Mouse (Mus musculus): ENCODE measurements around the gene Thpo. TPM values are rescaled to one million over a fixed set of nuclear protein-coding genes. Genes with fewer than 3 reads are reported as not detected.

The Thpo gene
- polyA plus RNA-seq, 1 experiment, result 15.8 TPM

- Histone ChIP-seq H3K27me3 (ENCODE audit: control insufficient read depth, insufficient read depth, low read length) (no peaks in the 10 kb centered on the region), H3K27ac (ENCODE audit: insufficient read depth, low read length) (no peak overlapping the region), H3K4me1 (ENCODE audit: control insufficient read depth, insufficient read depth, low read length) (no peaks in the 10 kb centered on the region), H3K4me3 (replicated peaks; ENCODE audit: insufficient read depth, low read depth, low read length) (no peak overlapping the region)
- no peak for DNase-seq
- 90% methylated on average over 1 of the region's 1 CpGs for WGBS
- TF ChIP-seq POLR2A (IDR thresholded peaks at IDR 0.05; ENCODE audit: borderline replicate concordance, insufficient read depth, low read length) (no peak), CTCF (IDR thresholded peaks at IDR 0.05; ENCODE audit: borderline replicate concordance, insufficient read depth, low read depth, low read length) (no peak)
Observed at GRCm38 (mm10) chr16:20757385-20757784, 23.1 kb upstream of the Thpo start.

- no peak for DNase-seq
- Histone ChIP-seq H3K4me1 (ENCODE audit: control insufficient read depth, insufficient read depth, low read length) (no peaks in the 10 kb centered on the region), H3K27ac (ENCODE audit: insufficient read depth, low read length) (no peak overlapping the region), H3K27me3 (ENCODE audit: control insufficient read depth, insufficient read depth, low read length) (no peaks in the 10 kb centered on the region), H3K4me3 (replicated peaks; ENCODE audit: insufficient read depth, low read depth, low read length) (no peak overlapping the region)
- no peak for TF ChIP-seq CTCF (IDR thresholded peaks at IDR 0.05; ENCODE audit: borderline replicate concordance, insufficient read depth, low read depth, low read length)
- no peak for TF ChIP-seq POLR2A (IDR thresholded peaks at IDR 0.05; ENCODE audit: borderline replicate concordance, insufficient read depth, low read length)
- 90% methylated on average over 5 of the region's 5 CpGs for WGBS
Observed at GRCm38 (mm10) chr16:20756052-20756451, 21.7 kb upstream of the Thpo start.

GRCm38 (mm10) chr16:20750518-20750917 is 16.2 kb upstream of the Thpo start:
- Histone ChIP-seq H3K4me3 (replicated peaks; ENCODE audit: insufficient read depth, low read depth, low read length) (no peak overlapping the region), H3K4me1 (ENCODE audit: control insufficient read depth, insufficient read depth, low read length) (no peaks in the 10 kb centered on the region; the same call in 1 of the 2 replicates), H3K27ac (ENCODE audit: insufficient read depth, low read length) (no peak overlapping the region), H3K27me3 (ENCODE audit: control insufficient read depth, insufficient read depth, low read length) (no peaks in the 10 kb centered on the region)
- TF ChIP-seq POLR2A (IDR thresholded peaks at IDR 0.05; ENCODE audit: borderline replicate concordance, insufficient read depth, low read length) (no peak), CTCF (IDR thresholded peaks at IDR 0.05; ENCODE audit: borderline replicate concordance, insufficient read depth, low read depth, low read length) (no peak)
- DNase-seq, result no peak
- WGBS, result 29% methylated on average over 8 of the region's 8 CpGs

GRCm38 (mm10) chr16:20746641-20747040 is 12.3 kb upstream of the Thpo start:
- DNase-seq, result no peak
- Histone ChIP-seq H3K27ac (ENCODE audit: insufficient read depth, low read length) (no peak overlapping the region), H3K4me3 (replicated peaks; ENCODE audit: insufficient read depth, low read depth, low read length) (no peak overlapping the region), H3K27me3 (ENCODE audit: control insufficient read depth, insufficient read depth, low read length) (no peaks in the 10 kb centered on the region), H3K4me1 (ENCODE audit: control insufficient read depth, insufficient read depth, low read length) (no peaks in the 10 kb centered on the region; the same call in 1 of the 2 replicates)
- 13% methylated on average over 6 of the region's 6 CpGs for WGBS
- TF ChIP-seq CTCF (IDR thresholded peaks at IDR 0.05; ENCODE audit: borderline replicate concordance, insufficient read depth, low read depth, low read length) (no peak), POLR2A (IDR thresholded peaks at IDR 0.05; ENCODE audit: borderline replicate concordance, insufficient read depth, low read length) (no peak)

GRCm38 (mm10) chr16:20739845-20740244 is 5.5 kb upstream of the Thpo start:
- no peak for DNase-seq
- Histone ChIP-seq H3K4me3 (replicated peaks; ENCODE audit: insufficient read depth, low read depth, low read length) (no peak overlapping the region), H3K27ac (ENCODE audit: insufficient read depth, low read length) (no peak overlapping the region), H3K4me1 (ENCODE audit: control insufficient read depth, insufficient read depth, low read length) (peaks cover 16% of the 10 kb centered on the region), H3K27me3 (ENCODE audit: control insufficient read depth, insufficient read depth, low read length) (no peaks in the 10 kb centered on the region)
- TF ChIP-seq POLR2A (IDR thresholded peaks at IDR 0.05; ENCODE audit: borderline replicate concordance, insufficient read depth, low read length), result no peak
- TF ChIP-seq CTCF (IDR thresholded peaks at IDR 0.05; ENCODE audit: borderline replicate concordance, insufficient read depth, low read depth, low read length), result no peak
- 96% methylated on average over 9 of the region's 9 CpGs for WGBS

GRCm38 (mm10) chr16:20736823-20737222 is 2.5 kb upstream of the Thpo start:
- DNase-seq, result no peak
- TF ChIP-seq CTCF (IDR thresholded peaks at IDR 0.05; ENCODE audit: borderline replicate concordance, insufficient read depth, low read depth, low read length), result no peak
- TF ChIP-seq POLR2A (IDR thresholded peaks at IDR 0.05; ENCODE audit: borderline replicate concordance, insufficient read depth, low read length), result no peak
- 60% methylated on average over 5 of the region's 5 CpGs for WGBS

GRCm38 (mm10) chr16:20736168-20736567 is 1.9 kb upstream of the Thpo start:
- 36% methylated on average over 7 of the region's 7 CpGs for WGBS
- H3K27me3 ChIP-seq (ENCODE audit: control insufficient read depth, insufficient read depth, low read length), result no peaks in the 10 kb centered on the region
- TF ChIP-seq CTCF (IDR thresholded peaks at IDR 0.05; ENCODE audit: borderline replicate concordance, insufficient read depth, low read depth, low read length) (no peak), POLR2A (IDR thresholded peaks at IDR 0.05; ENCODE audit: borderline replicate concordance, insufficient read depth, low read length) (no peak)
- H3K27ac ChIP-seq (ENCODE audit: insufficient read depth, low read length), result no peak overlapping the region
- H3K4me3 ChIP-seq (replicated peaks; ENCODE audit: insufficient read depth, low read depth, low read length), result no peak overlapping the region
- DNase-seq, result no peak
- H3K4me1 ChIP-seq (ENCODE audit: control insufficient read depth, insufficient read depth, low read length), result peaks cover 26% of the 10 kb centered on the region

More at GRCm38 (mm10) chr16:20736823-20737222, 2.5 kb upstream of the Thpo start:
- Histone ChIP-seq H3K4me3 (replicated peaks; ENCODE audit: insufficient read depth, low read depth, low read length) (no peak overlapping the region), H3K27me3 (ENCODE audit: control insufficient read depth, insufficient read depth, low read length) (no peaks in the 10 kb centered on the region), H3K4me1 (ENCODE audit: control insufficient read depth, insufficient read depth, low read length) (peaks cover 23% of the 10 kb centered on the region), H3K27ac (ENCODE audit: insufficient read depth, low read length) (no peak overlapping the region)

- WGBS, result 51% methylated on average over 5 of the region's 5 CpGs
Observed at GRCm38 (mm10) chr16:20735651-20736050, 1.3 kb upstream of the Thpo start.

More at GRCm38 (mm10) chr16:20735651-20736050, 1.3 kb upstream of the Thpo start:
- no peak overlapping the region for H3K27ac ChIP-seq (ENCODE audit: insufficient read depth, low read length)
- no peak for DNase-seq
- TF ChIP-seq POLR2A (IDR thresholded peaks at IDR 0.05; ENCODE audit: borderline replicate concordance, insufficient read depth, low read length), result no peak
- TF ChIP-seq CTCF (IDR thresholded peaks at IDR 0.05; ENCODE audit: borderline replicate concordance, insufficient read depth, low read depth, low read length), result no peak
- H3K4me3 ChIP-seq (replicated peaks; ENCODE audit: insufficient read depth, low read depth, low read length), result no peak overlapping the region
- H3K27me3 ChIP-seq (ENCODE audit: control insufficient read depth, insufficient read depth, low read length), result no peaks in the 10 kb centered on the region
- peaks cover 26% of the 10 kb centered on the region for H3K4me1 ChIP-seq (ENCODE audit: control insufficient read depth, insufficient read depth, low read length)
